Mouse (Mus musculus) liver, adult 2 months (tissue): ENCODE data around the gene Ndc1.

Experiments used
- CTCF ChIP-seq: fragments of 200-500 bp; IDR thresholded peaks from 2 replicates; pipeline ENCODE4 v1.5.1; 2011; ENCODE audit warnings: low read depth, low read length, control low read depth
- POLR2A ChIP-seq: fragments of 200-500 bp; IDR thresholded peaks from 2 replicates; pipeline ENCODE4 v1.6.1; 2011; ENCODE audit warnings: low read length, control low read depth; ENCODE audit not compliant: insufficient read depth; ENCODE audit errors: extremely low read depth

DNA sequence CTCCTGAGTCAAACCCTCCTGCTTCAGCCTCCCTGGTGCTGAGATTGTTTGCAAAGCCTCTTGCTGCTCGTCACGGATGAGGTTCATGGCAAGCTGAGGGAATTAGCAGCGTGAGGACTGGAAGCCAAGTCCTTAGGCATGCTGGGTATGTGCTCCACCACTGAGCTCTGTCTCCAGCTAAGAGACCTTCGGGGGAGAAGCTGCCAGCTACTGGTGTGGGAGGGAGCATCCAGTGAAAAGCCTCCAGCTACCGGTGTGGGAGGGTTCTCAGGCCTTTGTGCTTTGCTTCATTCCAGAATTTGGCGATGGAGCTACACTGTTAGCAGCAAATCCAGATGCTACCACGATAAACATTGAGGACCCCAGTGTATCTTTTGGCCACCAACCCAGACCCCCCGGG, 48.9 kb upstream of the Ndc1 start:
- TF ChIP-seq CTCF (no peak), POLR2A (no peak)
